Mouse (Mus musculus) embryonic facial prominence, embryonic 12.5 days (tissue): Measurements from ENCODE around the gene Mfsd2b. TPM values are rescaled to one million over a fixed set of nuclear protein-coding genes. Genes with fewer than 3 reads are reported as not detected.

ENCODE experiments used
- ATAC-seq: fragments of 200-750 bp; cut with Nextera tagmentation; 2 replicates; pipeline ENCODE4 v1.8.0; 2017; ENCODE audit not compliant: insufficient number of reproducible peaks, insufficient read depth, low FRiP score, low TSS enrichment
- H3K27ac ChIP-seq: fragments of 300-500 bp; sonication (generic); 2 replicates; pipeline ENCODE4 v1.5.1; 2016; ENCODE audit warnings: mild to moderate bottlenecking
- H3K27me3 ChIP-seq: fragments of 300-500 bp; sonication (generic); 2 replicates; pipeline ENCODE4 v1.6.1; 2016; ENCODE audit warnings: mild to moderate bottlenecking, moderate library complexity
- H3K36me3 ChIP-seq: fragments of 300-500 bp; sonication (generic); 2 replicates; pipeline ENCODE4 v1.6.1; 2016; ENCODE audit warnings: mild to moderate bottlenecking
- H3K4me1 ChIP-seq: fragments of 300-500 bp; sonication (generic); 2 replicates; pipeline ENCODE4 v1.6.1; 2016
- H3K4me2 ChIP-seq: fragments of 300-500 bp; sonication (generic); replicated peaks from 2 replicates; pipeline ENCODE4 v1.6.1; 2016; ENCODE audit warnings: mild to moderate bottlenecking, moderate library complexity
- H3K4me3 ChIP-seq: fragments of 300-500 bp; sonication (generic); 2 replicates; pipeline ENCODE4 v1.5.1; 2016; ENCODE audit warnings: mild to moderate bottlenecking
- H3K9ac ChIP-seq: fragments of 300-500 bp; sonication (generic); 2 replicates; pipeline ENCODE4 v1.6.1; 2016; ENCODE audit warnings: mild to moderate bottlenecking, moderate library complexity
- H3K9me3 ChIP-seq: fragments of 300-500 bp; sonication (generic); 2 replicates; pipeline ENCODE4 v1.6.1; 2016; ENCODE audit warnings: mild to moderate bottlenecking, moderate library complexity
- WGBS: fragments of 180-500 bp; shearing (Covaris S2); methylation state at CpG from one replicate; pipeline ENCODE4 v1.1.7; 2016; 5-methylcytosine and 5-hydroxymethylcytosine counted together
- polyA plus RNA-seq: library from polyadenylated mRNA; unstranded; fragments of >200 nt; fragmentation: Nextera tagmentation; extraction: Ambion mirVana; gene quantifications from 2 replicates; pipeline ENCODE4 v1.2.1, GENCODE M21; 2016

The Mfsd2b gene
- polyA plus RNA-seq, 1 experiment from 2014 or later: 2.9 TPM

DNA sequence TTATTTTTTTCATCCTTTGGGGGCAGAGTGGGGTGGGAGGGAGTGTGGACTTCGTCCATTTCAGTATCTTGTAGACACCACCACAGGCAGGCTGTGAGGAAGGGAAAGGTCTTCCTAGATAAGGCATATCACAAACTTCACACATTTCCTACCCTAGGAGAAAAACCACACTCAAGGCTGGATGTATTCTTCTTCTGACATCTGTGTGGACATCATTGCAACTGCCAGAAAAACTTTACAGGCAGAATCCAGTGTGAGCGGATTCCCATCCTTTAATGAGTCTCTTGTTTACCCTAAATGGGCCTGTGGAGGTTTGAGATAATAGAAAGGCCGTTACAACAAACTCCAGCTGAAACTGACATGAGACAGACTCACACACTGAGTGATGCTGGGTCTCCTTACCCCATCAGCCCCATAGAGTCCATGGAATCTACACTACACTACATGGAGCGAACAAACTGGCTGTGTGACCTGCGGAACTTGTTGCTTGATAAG lies 1.1 kb downstream of the Mfsd2b start:
- ATAC-seq: no peak
- Histone ChIP-seq H3K4me1 (no peaks in the 10 kb centered on the region), H3K9ac (no peak overlapping the region), H3K27me3 (no peaks in the 10 kb centered on the region), H3K36me3 (no peaks in the 10 kb centered on the region), H3K4me2 (no peak overlapping the region), H3K4me3 (no peak overlapping the region), H3K9me3 (no peaks in the 10 kb centered on the region), H3K27ac (no peak overlapping the region)
- 81% methylated on average over 5 of the region's 5 CpGs for WGBS

DNA sequence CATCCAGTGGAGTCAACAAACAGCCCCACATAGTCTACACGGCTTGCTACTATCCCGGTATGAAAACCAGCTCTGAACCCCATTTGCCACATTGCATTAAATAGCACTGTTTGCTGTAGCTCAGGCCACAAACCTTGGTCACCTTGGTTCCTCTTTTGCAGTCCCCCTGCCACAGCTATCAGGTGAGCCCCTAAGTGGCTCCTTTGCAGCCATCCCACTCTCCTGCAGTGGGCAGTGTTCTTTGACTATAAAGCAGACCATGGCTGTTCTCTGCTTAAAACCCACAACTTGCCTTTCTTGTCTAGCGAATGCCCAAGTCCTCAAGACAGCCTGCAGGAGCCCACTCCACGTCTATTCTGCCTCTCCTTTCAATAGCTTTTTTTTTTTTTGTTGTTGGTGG lies 1.9 kb downstream of the Mfsd2b start:
- Histone ChIP-seq H3K9me3 (no peaks in the 10 kb centered on the region), H3K27me3 (no peaks in the 10 kb centered on the region), H3K36me3 (no peaks in the 10 kb centered on the region), H3K4me1 (no peaks in the 10 kb centered on the region), H3K4me3 (no peak overlapping the region), H3K27ac (no peak overlapping the region), H3K9ac (no peak overlapping the region), H3K4me2 (no peak overlapping the region)
- WGBS: 69% methylated on average over 4 of the region's 4 CpGs
- ATAC-seq: no peak

GRCm38 (mm10) chr12:4871260-4871659 lies 2.9 kb downstream of the Mfsd2b start:
- Histone ChIP-seq H3K4me3 (no peak overlapping the region), H3K27me3 (no peaks in the 10 kb centered on the region), H3K27ac (no peak overlapping the region), H3K9ac (no peak overlapping the region), H3K9me3 (no peaks in the 10 kb centered on the region), H3K4me2 (no peak overlapping the region), H3K36me3 (no peaks in the 10 kb centered on the region), H3K4me1 (no peaks in the 10 kb centered on the region)
- 91% methylated on average over 5 of the region's 5 CpGs for WGBS
- no peak for ATAC-seq

DNA sequence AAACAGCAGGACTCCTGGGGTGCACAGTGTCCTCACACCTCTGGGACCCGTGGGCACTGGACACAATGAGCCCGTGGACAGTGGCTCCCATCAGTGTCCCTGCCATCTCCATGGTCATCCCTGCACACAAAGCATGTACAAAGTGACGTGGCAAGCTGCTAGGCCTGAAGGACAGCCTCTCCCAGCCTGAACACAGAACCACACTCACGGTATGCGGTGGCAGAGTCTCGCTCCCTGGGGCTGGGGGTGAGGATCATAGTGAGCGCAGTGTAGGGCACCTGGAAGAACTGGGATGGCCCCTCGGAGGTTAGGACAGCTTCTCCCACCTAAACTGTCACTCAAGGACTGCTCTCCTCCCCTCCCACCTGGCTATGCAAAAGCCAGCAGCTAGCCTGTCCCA lies 5.2 kb downstream of the Mfsd2b start:
- Histone ChIP-seq H3K27me3 (no peaks in the 10 kb centered on the region), H3K4me2 (no peak overlapping the region), H3K9ac (no peak overlapping the region), H3K36me3 (no peaks in the 10 kb centered on the region), H3K27ac (no peak overlapping the region), H3K4me1 (peaks cover 7% of the 10 kb centered on the region), H3K4me3 (no peak overlapping the region), H3K9me3 (no peaks in the 10 kb centered on the region)
- ATAC-seq: no peak
- 77% methylated on average over 8 of the region's 8 CpGs for WGBS

GRCm38 (mm10) chr12:4864338-4864690 lies 9.8 kb downstream of the Mfsd2b start:
- no peaks in the 10 kb centered on the region for H3K36me3 ChIP-seq
- H3K4me3 ChIP-seq: no peak overlapping the region
- no peak for ATAC-seq
- 63% methylated on average over 4 of the region's 4 CpGs for WGBS
- peak overlapping the region; percentile 61 for H3K27ac ChIP-seq
- H3K4me1 ChIP-seq: peaks cover 17% of the 10 kb centered on the region
- H3K9me3 ChIP-seq: no peaks in the 10 kb centered on the region
- no peak overlapping the region for H3K9ac ChIP-seq
- H3K4me2 ChIP-seq: no peak overlapping the region
- no peaks in the 10 kb centered on the region for H3K27me3 ChIP-seq

DNA sequence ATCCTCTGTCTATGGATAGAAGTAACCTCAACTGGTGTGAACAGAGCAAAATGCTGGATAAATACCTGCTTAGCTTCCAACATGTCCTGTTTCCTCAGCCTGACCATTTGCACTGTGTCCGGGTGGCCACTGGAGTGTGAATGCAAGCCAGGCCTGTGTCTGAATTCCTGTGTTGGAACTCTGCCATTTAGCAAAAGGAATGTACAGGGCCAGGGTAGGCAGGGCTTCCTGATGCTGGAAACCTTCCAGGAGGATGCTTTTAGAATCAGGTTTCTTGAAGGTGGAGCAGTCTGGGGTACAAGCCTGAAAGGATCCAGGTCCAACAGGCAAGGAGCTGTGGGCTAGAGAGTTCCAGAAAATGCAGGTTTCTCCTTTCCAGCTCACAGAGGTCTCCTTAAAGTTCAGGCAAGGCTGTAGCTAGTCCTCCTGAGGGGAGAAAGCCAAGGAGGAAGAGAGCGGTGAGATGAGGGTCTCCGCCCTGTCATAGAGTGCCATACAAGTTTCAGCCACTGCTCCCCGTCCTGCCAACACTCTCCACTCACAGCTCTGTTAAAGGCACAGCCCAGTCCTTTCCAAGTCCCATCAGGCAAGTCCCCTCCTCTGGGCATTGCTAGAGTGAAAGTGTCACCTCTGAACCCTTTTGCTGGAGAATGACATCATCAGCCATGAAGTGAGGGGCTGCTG lies 10.4 kb downstream of the Mfsd2b start:
- no peaks in the 10 kb centered on the region for H3K36me3 ChIP-seq
- no peak overlapping the region for H3K9ac ChIP-seq
- 58% methylated on average over 4 of the region's 4 CpGs for WGBS
- H3K27ac ChIP-seq: peak overlapping the region; percentile 61
- no peak overlapping the region for H3K4me2 ChIP-seq
- H3K4me1 ChIP-seq: peaks cover 17% of the 10 kb centered on the region
- no peaks in the 10 kb centered on the region for H3K27me3 ChIP-seq
- peak; percentile 44; the same call in 1 of the 2 replicates for ATAC-seq
- H3K9me3 ChIP-seq: no peaks in the 10 kb centered on the region
- H3K4me3 ChIP-seq: no peak overlapping the region

- no peak overlapping the region for H3K9ac ChIP-seq
- H3K36me3 ChIP-seq: 0 out of 2 replicates have a peak, but pooled peaks cover 5% of the 10 kb centered on the region
- H3K4me2 ChIP-seq: no peak overlapping the region
- ATAC-seq: no peak
- WGBS: 88% methylated on average over 4 of the region's 4 CpGs
- H3K27me3 ChIP-seq: no peaks in the 10 kb centered on the region
- no peak overlapping the region for H3K4me3 ChIP-seq
- no peaks in the 10 kb centered on the region for H3K9me3 ChIP-seq
- H3K27ac ChIP-seq: 0 out of 2 replicates have a peak overlapping the region, but pooled peaks have one; percentile 61
- H3K4me1 ChIP-seq: peaks cover 17% of the 10 kb centered on the region
These were observed 11.5 kb downstream of the Mfsd2b start for GRCm38 (mm10) chr12:4862672-4863071.

GRCm38 (mm10) chr12:4859241-4859914 lies 14.8 kb downstream of the Mfsd2b start:
- no peak overlapping the region for H3K9ac ChIP-seq
- H3K4me1 ChIP-seq: peaks cover 15% of the 10 kb centered on the region
- H3K4me2 ChIP-seq: no peak overlapping the region
- peak overlapping the region; percentile 13; the same call in 1 of the 2 replicates for H3K27ac ChIP-seq
- no peak overlapping the region for H3K4me3 ChIP-seq
- no peaks in the 10 kb centered on the region for H3K9me3 ChIP-seq
- peaks cover 11% of the 10 kb centered on the region; the same call in 1 of the 2 replicates for H3K36me3 ChIP-seq
- 39% methylated on average over 11 of the region's 11 CpGs for WGBS
- no peaks in the 10 kb centered on the region for H3K27me3 ChIP-seq
- ATAC-seq: no peak

DNA sequence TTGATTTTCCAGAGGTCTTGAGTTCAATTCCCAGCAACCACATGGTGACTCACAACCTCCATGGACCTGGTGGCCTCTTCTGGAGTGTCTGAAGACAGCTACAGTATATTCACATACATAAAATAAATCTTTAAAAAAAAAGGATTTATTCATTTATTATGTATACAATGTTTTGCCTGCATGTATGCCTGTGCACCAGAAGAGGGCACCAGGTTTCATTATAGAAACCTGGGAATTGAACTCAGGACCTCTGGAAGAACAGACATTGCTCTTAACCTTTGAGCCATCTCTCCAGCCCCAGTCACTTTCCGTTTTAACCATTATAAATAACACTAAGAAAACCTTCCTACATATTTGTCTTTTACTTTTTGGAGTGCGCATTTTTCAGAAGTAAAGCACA lies 17.3 kb downstream of the Mfsd2b start:
- no peak overlapping the region for H3K4me2 ChIP-seq
- no peak overlapping the region for H3K9ac ChIP-seq
- H3K27me3 ChIP-seq: no peaks in the 10 kb centered on the region
- no peaks in the 10 kb centered on the region for H3K9me3 ChIP-seq
- H3K4me1 ChIP-seq: no peaks in the 10 kb centered on the region
- no peak for ATAC-seq
- no peak overlapping the region for H3K27ac ChIP-seq
- peaks cover 19% of the 10 kb centered on the region for H3K36me3 ChIP-seq
- 100% methylated on average over 2 of the region's 2 CpGs for WGBS
- no peak overlapping the region for H3K4me3 ChIP-seq

DNA sequence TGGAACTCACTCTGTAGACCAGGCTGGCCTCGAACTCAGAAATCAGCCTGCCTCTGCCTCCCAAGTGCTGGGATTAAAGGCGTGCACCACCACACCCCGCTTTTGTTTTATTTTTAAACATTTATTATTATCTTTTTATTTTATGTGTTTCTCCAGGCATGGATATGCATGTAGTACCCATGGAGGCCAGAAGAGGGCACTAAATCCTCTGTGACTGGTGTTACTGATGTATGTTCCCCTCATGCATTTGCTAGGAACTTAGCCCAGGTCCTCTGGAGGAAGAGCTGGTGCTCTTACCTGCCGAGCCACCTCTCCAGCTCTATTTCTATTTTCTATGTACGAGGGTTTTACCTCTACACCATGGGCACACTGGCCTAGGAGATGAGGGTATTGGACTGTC lies 18.0 kb downstream of the Mfsd2b start:
- 96% methylated on average over 5 of the region's 5 CpGs for WGBS
- ATAC-seq: no peak
- H3K36me3 ChIP-seq: peaks cover 23% of the 10 kb centered on the region
- H3K4me2 ChIP-seq: no peak overlapping the region
- H3K9ac ChIP-seq: no peak overlapping the region
- no peak overlapping the region for H3K4me3 ChIP-seq
- no peak overlapping the region for H3K27ac ChIP-seq
- no peaks in the 10 kb centered on the region for H3K27me3 ChIP-seq
- H3K9me3 ChIP-seq: no peaks in the 10 kb centered on the region
- H3K4me1 ChIP-seq: no peaks in the 10 kb centered on the region

DNA sequence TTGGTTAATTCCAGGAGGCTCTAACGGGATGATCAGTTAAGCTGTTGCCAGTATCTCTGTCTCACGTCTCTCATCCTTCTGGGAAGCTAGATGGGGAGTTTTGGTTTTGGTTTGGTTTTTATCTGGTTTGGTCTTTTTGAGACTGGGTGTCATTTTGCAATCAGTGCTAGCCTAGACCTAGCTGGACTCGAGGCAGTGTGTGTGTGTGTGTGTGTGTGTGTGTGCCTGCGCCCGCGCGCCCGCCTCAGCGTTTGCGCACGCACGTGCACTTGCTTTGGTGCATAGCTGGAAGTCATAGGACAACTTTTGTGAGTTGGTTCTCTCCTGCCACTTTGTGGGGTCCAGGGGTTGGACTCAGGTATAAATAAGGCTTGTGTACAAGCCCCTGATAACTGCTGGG lies 30.4 kb downstream of the Mfsd2b start:
- no peak for ATAC-seq
- peak overlapping the region; percentile 62 for H3K4me3 ChIP-seq
- no peak overlapping the region for H3K27ac ChIP-seq
- H3K36me3 ChIP-seq: no peaks in the 10 kb centered on the region
- peaks cover 15% of the 10 kb centered on the region for H3K4me1 ChIP-seq
- peak overlapping the region; percentile 56 for H3K9ac ChIP-seq
- no peaks in the 10 kb centered on the region for H3K9me3 ChIP-seq
- peak overlapping the region; percentile 65 for H3K4me2 ChIP-seq
- under 1% methylated on average over 12 of the region's 12 CpGs for WGBS
- 0 out of 2 replicates have a peak, but pooled peaks cover 10% of the 10 kb centered on the region for H3K27me3 ChIP-seq
